Comparison of ENCODE assay signal across 14 mouse cellular contexts in genomic region chr2:26156191-26156977, GRCm38 (mm10). TPM values are rescaled to one million over a fixed set of nuclear protein-coding genes. Genes with fewer than 3 reads are reported as not detected.
DNase-seq lines count a peak whose midpoint lies in the region; ATAC-seq and TF ChIP-seq lines count a peak whose summit lies in the region.
"Had no signal": no experiment of that assay in that cellular context is flagged by ENCODE, and none has a peak within 500 bp of the region (broad histone marks: within the 10 kb centered on the region; RNA-seq: fewer than 3 reads in every experiment).

No protein-coding gene starts in this region.

- no peak for DNase-seq in hindbrain, embryonic 11.5 days (ENCODE audit: low spot score)
- no peak for DNase-seq in hindbrain, embryonic 10.5 days (ENCODE audit: low spot score)
- peak; percentile 14 for DNase-seq in A20 (ENCODE audit: low read depth, low spot score)
- DNase-seq in forebrain, postnatal 0 days, result peak; percentile 72
- peak; percentile 86 for DNase-seq in midbrain, embryonic 14.5 days
- no peak for DNase-seq in kidney, postnatal 25 days
- DNase-seq in yolk sac, embryonic 10.5 days (ENCODE audit: low spot score), result no peak
- DNase-seq in lung, postnatal 10 days, result no peak
- DNase-seq: lung, embryonic 14.5 days; thymus, postnatal 25 days had no signal

- no peak overlapping the region for H3K9ac ChIP-seq in hindbrain, embryonic 11.5 days (ENCODE audit: low read depth, low read length)
- no peak overlapping the region for H3K9ac ChIP-seq in forebrain, postnatal 0 days
- 0 out of 2 replicates have a peak overlapping the region, but pooled peaks have one; percentile 23 for H3K9ac ChIP-seq in midbrain, embryonic 14.5 days (replicated peaks; ENCODE audit: low read length)
- H3K9ac ChIP-seq: limb, embryonic 12.5 days; lung, embryonic 14.5 days had no signal

- no peak overlapping the region for H3K4me3 ChIP-seq in hindbrain, embryonic 11.5 days (ENCODE audit: low read depth, low read length)
- no peak overlapping the region for H3K4me3 ChIP-seq in hindbrain, embryonic 10.5 days
- no peak overlapping the region for H3K4me3 ChIP-seq in forebrain, postnatal 0 days (ENCODE audit: low read depth, low read length)
- no peak overlapping the region for H3K4me3 ChIP-seq in midbrain, embryonic 14.5 days (replicated peaks; ENCODE audit: low read depth, low read length)
- H3K4me3 ChIP-seq: limb, embryonic 12.5 days had no signal

- WGBS in hindbrain, embryonic 11.5 days, result 65% methylated on average over 10 of the region's 10 CpGs
- 69% methylated on average over 10 of the region's 10 CpGs for WGBS in hindbrain, embryonic 10.5 days
- 40% methylated on average over 10 of the region's 10 CpGs for WGBS in forebrain, postnatal 0 days
- 32% methylated on average over 10 of the region's 10 CpGs for WGBS in midbrain, embryonic 14.5 days

- H3K27me3 ChIP-seq in hindbrain, embryonic 11.5 days (ENCODE audit: control insufficient read depth, insufficient read depth, low read length), result 0 out of 2 replicates have a peak, but pooled peaks cover 3% of the 10 kb centered on the region
- no peaks in the 10 kb centered on the region; the same call in 1 of the 2 replicates for H3K27me3 ChIP-seq in hindbrain, embryonic 10.5 days (ENCODE audit: insufficient read depth, poor library complexity, severe bottlenecking)
- no peaks in the 10 kb centered on the region for H3K27me3 ChIP-seq in forebrain, postnatal 0 days (ENCODE audit: insufficient read depth, low read length)
- no peaks in the 10 kb centered on the region for H3K27me3 ChIP-seq in midbrain, embryonic 14.5 days (ENCODE audit: control insufficient read depth, insufficient read depth, low read length)

- H3K27ac ChIP-seq in hindbrain, embryonic 11.5 days (ENCODE audit: low read depth, low read length), result no peak overlapping the region
- no peak overlapping the region for H3K27ac ChIP-seq in hindbrain, embryonic 10.5 days
- H3K27ac ChIP-seq in forebrain, postnatal 0 days (ENCODE audit: low read depth, low read length), result peak overlapping the region; percentile 57; the same call in 1 of the 2 replicates
- H3K27ac ChIP-seq in midbrain, embryonic 14.5 days (replicated peaks; ENCODE audit: low read depth, low read length), result peak overlapping the region; percentile 81
- H3K27ac ChIP-seq: limb, embryonic 12.5 days had no signal

- no peak overlapping the region for H3K4me2 ChIP-seq in hindbrain, embryonic 11.5 days (replicated peaks; ENCODE audit: low read depth, low read length)
- no peak overlapping the region for H3K4me2 ChIP-seq in forebrain, postnatal 0 days (ENCODE audit: low read depth)
- peak overlapping the region; percentile 27 for H3K4me2 ChIP-seq in midbrain, embryonic 14.5 days (ENCODE audit: low read length)
- H3K4me2 ChIP-seq: limb, embryonic 12.5 days; lung, embryonic 14.5 days had no signal

- H3K36me3 ChIP-seq in hindbrain, embryonic 11.5 days (ENCODE audit: control insufficient read depth, insufficient read depth, low read length), result no peaks in the 10 kb centered on the region
- no peaks in the 10 kb centered on the region for H3K36me3 ChIP-seq in hindbrain, embryonic 10.5 days
- no peaks in the 10 kb centered on the region for H3K36me3 ChIP-seq in forebrain, postnatal 0 days (ENCODE audit: insufficient read depth)
- no peaks in the 10 kb centered on the region for H3K36me3 ChIP-seq in midbrain, embryonic 14.5 days (ENCODE audit: control insufficient read depth, insufficient read depth, low read length)
- H3K36me3 ChIP-seq: limb, embryonic 12.5 days had no signal

- H3K4me1 ChIP-seq in hindbrain, embryonic 11.5 days (replicated peaks; ENCODE audit: control insufficient read depth, insufficient read depth, low read length), result peaks cover 3% of the 10 kb centered on the region; the same call in 1 of the 2 replicates
- peaks cover 25% of the 10 kb centered on the region for H3K4me1 ChIP-seq in hindbrain, embryonic 10.5 days (replicated peaks)
- peaks cover 17% of the 10 kb centered on the region; the same call in 1 of the 2 replicates for H3K4me1 ChIP-seq in forebrain, postnatal 0 days (ENCODE audit: insufficient read depth)
- H3K4me1 ChIP-seq in midbrain, embryonic 14.5 days (ENCODE audit: control insufficient read depth, insufficient read depth, low read length), result peaks cover 26% of the 10 kb centered on the region
- H3K4me1 ChIP-seq: limb, embryonic 12.5 days had no signal

- 0 out of 2 replicates have a peak, but pooled peaks have one; percentile 24 for TF ChIP-seq CTCF in forebrain, postnatal 0 days (IDR thresholded peaks at IDR 0.05; ENCODE audit: low read depth)

- peak; percentile 65 for ATAC-seq in hindbrain, embryonic 11.5 days (ENCODE audit: low FRiP score)
- ATAC-seq in forebrain, postnatal 0 days, result peak; percentile 83
- ATAC-seq in midbrain, embryonic 14.5 days (ENCODE audit: low FRiP score, low TSS enrichment), result peak; percentile 61; the same call in 1 of the 2 replicates
- ATAC-seq: inflammation-experienced regulatory T-cells, adult 6 months had no signal

- no peaks in the 10 kb centered on the region for H3K9me3 ChIP-seq in hindbrain, embryonic 11.5 days (ENCODE audit: control insufficient read depth, low read length)
- H3K9me3 ChIP-seq in hindbrain, embryonic 10.5 days, result no peaks in the 10 kb centered on the region
- no peaks in the 10 kb centered on the region for H3K9me3 ChIP-seq in forebrain, postnatal 0 days (ENCODE audit: low read length)
- H3K9me3 ChIP-seq in midbrain, embryonic 14.5 days (ENCODE audit: control insufficient read depth, low read length), result no peaks in the 10 kb centered on the region
- H3K9me3 ChIP-seq: limb, embryonic 12.5 days had no signal

RNA-seq across cellular contexts. Expression of gene Nacc2, which starts 33.4 kb away (rescaled TPM):
- 5.7 and 7.2 TPM in 2 replicates for polyA plus RNA-seq in hindbrain, embryonic 11.5 days (2014; fragmentation: Nextera tagmentation; extraction: Ambion mirVana)
- polyA plus RNA-seq in hindbrain, embryonic 10.5 days (2016; fragmentation: Nextera tagmentation; extraction: Ambion mirVana), result 6.2 and 8.4 TPM in 2 replicates
- total RNA-seq in forebrain, postnatal 0 days (2014; rRNA removed), result 18.5 and 18.9 TPM in 2 replicates
- polyA plus RNA-seq in forebrain, postnatal 0 days (2015; fragmentation: Nextera tagmentation; extraction: Ambion mirVana), result 12.3 and 18.3 TPM in 2 replicates
- polyA plus RNA-seq in midbrain, embryonic 14.5 days (2014; fragmentation: Nextera tagmentation; extraction: Ambion mirVana), result 8.2 and 10.3 TPM in 2 replicates

RNA-seq across cellular contexts. Expression of gene Lhx3, which starts 51.7 kb away (rescaled TPM):
- polyA plus RNA-seq in hindbrain, embryonic 11.5 days (2014; fragmentation: Nextera tagmentation; extraction: Ambion mirVana), result 6.1 and 7.4 TPM in 2 replicates
- 4.4 and 6.3 TPM in 2 replicates for polyA plus RNA-seq in hindbrain, embryonic 10.5 days (2016; fragmentation: Nextera tagmentation; extraction: Ambion mirVana)
- total RNA-seq in forebrain, postnatal 0 days (2014; rRNA removed), result 0.08 TPM in 1 of 2 replicates, not detected in the other
- polyA plus RNA-seq in forebrain, postnatal 0 days (2015; fragmentation: Nextera tagmentation; extraction: Ambion mirVana), result 0.06 TPM in 1 of 2 replicates, not detected in the other
- not detected in 2 replicates for polyA plus RNA-seq in midbrain, embryonic 14.5 days (2014; fragmentation: Nextera tagmentation; extraction: Ambion mirVana)
- total RNA-seq: gastrocnemius, postnatal 4 days had no signal
- polyA plus RNA-seq: heart, embryonic 14.5 days; inflammation-experienced regulatory T-cells, adult 6 months; limb, embryonic 12.5 days; lung, embryonic 14.5 days had no signal

Comparison
In these comparisons a context has a peak if more than half of its experiments do, and no peak if none do; other contexts are left out.
1. DNase-seq: peak in A20 (single experiment), forebrain, postnatal 0 days (single experiment) and midbrain, embryonic 14.5 days (single experiment); none in hindbrain, embryonic 11.5 days (single experiment), hindbrain, embryonic 10.5 days (single experiment), kidney, postnatal 25 days (0 of 2), yolk sac, embryonic 10.5 days (single experiment) and lung, postnatal 10 days (single experiment).
2. H3K27ac ChIP-seq: peak in forebrain, postnatal 0 days (single experiment) and midbrain, embryonic 14.5 days (single experiment); none in hindbrain, embryonic 11.5 days (single experiment) and hindbrain, embryonic 10.5 days (single experiment).
3. Peak in every context shown above with its lines, with median percentiles within 50 percentile points of each other: ATAC-seq.